Mouse (Mus musculus) thymus, adult 2 months (tissue): ENCODE results near the gene Fbxo47. TPM values are rescaled to one million over a fixed set of nuclear protein-coding genes. Genes with fewer than 3 reads are reported as not detected.

Experiments
- DNase-seq: peaks from one replicate; pipeline ENCODE4 v3.0.0; 2021
- H3K27ac ChIP-seq: fragments of 200-500 bp; 2 replicates; pipeline ENCODE4 v1.5.1; 2012; ENCODE audit warnings: low read length, control low read depth; ENCODE audit not compliant: control insufficient read depth, insufficient read depth
- H3K27me3 ChIP-seq: fragments of 200-500 bp; 2 replicates; pipeline ENCODE4 v1.6.1; 2012; ENCODE audit warnings: mild to moderate bottlenecking, low read length, moderate library complexity, mixed read lengths; ENCODE audit not compliant: control insufficient read depth, insufficient read depth
- H3K36me3 ChIP-seq: fragments of 200-500 bp; 2 replicates; pipeline ENCODE4 v1.6.1; 2012; ENCODE audit warnings: mild to moderate bottlenecking, low read length, moderate library complexity; ENCODE audit not compliant: control insufficient read depth, insufficient read depth
- H3K4me1 ChIP-seq: fragments of 200-500 bp; replicated peaks from 2 replicates; pipeline ENCODE4 v1.6.1; 2012; ENCODE audit warnings: low read length; ENCODE audit not compliant: control insufficient read depth, insufficient read depth
- H3K4me3 ChIP-seq: fragments of 200-500 bp; 2 replicates; pipeline ENCODE4 v1.5.1; 2012; ENCODE audit warnings: mild to moderate bottlenecking, low read length, control low read depth, moderate library complexity; ENCODE audit not compliant: control insufficient read depth, insufficient read depth
- CTCF ChIP-seq: fragments of 200-500 bp; IDR thresholded peaks from 2 replicates; pipeline ENCODE4 v1.5.1; 2012; ENCODE audit warnings: mild to moderate bottlenecking, control low read depth, low read length, moderate library complexity, borderline replicate concordance; ENCODE audit not compliant: control insufficient read depth, poor library complexity, insufficient read depth; ENCODE audit errors: extremely low read depth
- POLR2A ChIP-seq: fragments of 200-500 bp; IDR thresholded peaks from 2 replicates; pipeline ENCODE4 v1.6.1; 2012; ENCODE audit warnings: mild to moderate bottlenecking, low read length, control low read depth, moderate library complexity; ENCODE audit not compliant: control insufficient read depth, poor library complexity, insufficient read depth; ENCODE audit errors: extremely low read depth
- WGBS: fragments of 180-500 bp; shearing (Covaris S2); methylation state at CpG from one replicate; pipeline ENCODE4 v1.1.7; 2018; 5-methylcytosine and 5-hydroxymethylcytosine counted together
- polyA plus RNA-seq: library from polyadenylated mRNA; depleted of rRNA; stranded (reverse); fragments of >200 nt; gene quantifications from 2 replicates; pipeline ENCODE4 v1.2.3, GENCODE M21; 2012

Fbxo47 gene
- polyA plus RNA-seq, 1 experiment = 0.19 TPM

DNA sequence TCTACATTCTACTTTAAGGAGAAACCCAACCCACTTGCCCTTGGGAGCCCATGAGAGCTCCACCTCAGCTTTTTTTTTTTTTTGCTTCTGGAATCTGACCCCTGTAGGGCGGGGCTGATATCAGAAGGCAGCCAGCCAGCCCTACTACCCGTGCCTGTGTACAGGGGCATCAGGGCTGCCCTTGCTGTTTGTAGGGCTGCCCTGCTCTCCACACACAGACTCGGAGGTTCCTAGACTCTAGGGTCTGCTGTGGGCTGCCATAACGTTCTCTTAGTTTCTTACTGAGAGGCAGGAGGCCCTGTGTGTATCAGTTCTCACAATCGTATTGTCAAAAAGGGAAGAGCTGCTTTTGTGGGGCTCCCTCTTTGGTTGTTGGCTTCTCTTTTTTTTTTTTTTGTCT is 66.6 kb downstream of the Fbxo47 start:
- Histone ChIP-seq H3K27ac (no peak overlapping the region), H3K4me1 (peaks cover 8% of the 10 kb centered on the region), H3K36me3 (peaks cover 32% of the 10 kb centered on the region), H3K4me3 (no peak overlapping the region), H3K27me3 (no peaks in the 10 kb centered on the region)
- TF ChIP-seq CTCF (no peak), POLR2A (no peak)
- WGBS = 78% methylated on average over 5 of the region's 5 CpGs
- DNase-seq = no peak

DNA sequence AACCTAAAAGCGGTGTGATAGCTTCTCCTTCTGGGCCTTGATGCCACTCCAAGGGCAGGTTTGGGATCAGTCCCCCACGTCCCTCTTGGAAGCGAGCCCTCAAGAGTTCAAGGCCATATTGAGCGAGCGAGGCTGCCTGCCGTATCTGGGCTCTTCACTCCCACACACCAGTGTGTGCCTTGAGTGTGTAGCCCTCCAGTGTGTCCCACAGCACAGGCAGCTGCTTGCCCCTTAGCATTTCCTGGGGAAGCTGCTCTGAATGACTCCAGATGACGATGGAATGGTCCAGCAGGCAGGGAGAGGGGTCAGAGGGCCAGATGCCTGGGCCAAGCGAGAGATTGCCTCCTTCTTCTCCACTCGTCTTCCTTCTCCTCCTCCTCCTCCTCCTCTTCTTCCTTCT is 67.0 kb downstream of the Fbxo47 start:
- 87% methylated on average over 9 of the region's 9 CpGs for WGBS
- Histone ChIP-seq H3K4me3 (no peak overlapping the region), H3K27me3 (no peaks in the 10 kb centered on the region), H3K27ac (no peak overlapping the region), H3K36me3 (peaks cover 32% of the 10 kb centered on the region), H3K4me1 (peaks cover 8% of the 10 kb centered on the region)
- DNase-seq = no peak
- no peak for TF ChIP-seq CTCF

DNA sequence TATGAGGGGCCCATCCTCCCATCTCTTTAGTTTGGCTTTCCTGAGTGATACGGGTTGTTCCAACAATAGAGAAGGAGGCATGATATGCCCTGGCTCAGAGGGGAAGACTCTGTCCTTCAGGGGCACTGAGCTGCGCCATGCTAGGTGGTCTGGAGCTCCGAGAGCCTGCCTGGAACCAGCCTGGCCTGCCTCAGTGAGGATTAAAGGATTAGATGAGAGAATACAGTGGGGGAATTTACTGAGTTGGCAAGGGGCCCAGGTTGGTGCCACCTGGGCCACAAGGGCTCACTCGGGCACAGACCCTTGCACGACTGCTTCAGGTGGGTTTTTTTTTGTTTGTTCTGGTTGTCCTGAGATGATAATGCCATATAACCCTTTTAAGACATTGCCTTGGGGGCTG is 67.8 kb downstream of the Fbxo47 start:
- H3K27me3 ChIP-seq = no peaks in the 10 kb centered on the region
- H3K4me1 ChIP-seq = peaks cover 12% of the 10 kb centered on the region
- WGBS = 89% methylated on average over 5 of the region's 5 CpGs
- no peak for TF ChIP-seq POLR2A
- no peak for TF ChIP-seq CTCF
- peaks cover 32% of the 10 kb centered on the region for H3K36me3 ChIP-seq
- H3K27ac ChIP-seq = no peak overlapping the region
- DNase-seq = no peak
- H3K4me3 ChIP-seq = no peak overlapping the region

DNA sequence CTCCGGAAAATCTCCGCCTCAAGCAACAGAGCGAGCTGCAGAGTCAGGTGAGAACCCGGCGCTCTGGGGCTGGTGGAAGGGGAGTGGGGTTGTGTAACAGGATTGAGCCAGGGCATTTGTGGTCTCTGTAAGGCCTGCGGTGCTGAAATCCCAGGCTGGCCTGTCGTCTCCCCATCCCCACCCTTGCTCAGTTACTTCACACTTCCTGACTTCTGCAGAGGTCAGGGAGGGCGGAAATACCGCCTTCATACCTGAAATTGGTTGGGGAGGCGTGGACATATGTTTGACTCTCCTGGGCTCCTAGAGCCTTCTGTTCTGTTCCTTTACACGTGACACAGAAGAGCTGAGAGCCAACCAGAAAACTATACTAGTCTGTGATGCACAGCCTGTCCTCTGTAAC is 68.2 kb downstream of the Fbxo47 start:
- no peak for DNase-seq
- Histone ChIP-seq H3K36me3 (peaks cover 32% of the 10 kb centered on the region), H3K4me3 (no peak overlapping the region), H3K27me3 (no peaks in the 10 kb centered on the region), H3K4me1 (peaks cover 16% of the 10 kb centered on the region), H3K27ac (no peak overlapping the region)
- no peak for TF ChIP-seq POLR2A
- TF ChIP-seq CTCF = no peak
- 96% methylated on average over 11 of the region's 11 CpGs for WGBS

DNA sequence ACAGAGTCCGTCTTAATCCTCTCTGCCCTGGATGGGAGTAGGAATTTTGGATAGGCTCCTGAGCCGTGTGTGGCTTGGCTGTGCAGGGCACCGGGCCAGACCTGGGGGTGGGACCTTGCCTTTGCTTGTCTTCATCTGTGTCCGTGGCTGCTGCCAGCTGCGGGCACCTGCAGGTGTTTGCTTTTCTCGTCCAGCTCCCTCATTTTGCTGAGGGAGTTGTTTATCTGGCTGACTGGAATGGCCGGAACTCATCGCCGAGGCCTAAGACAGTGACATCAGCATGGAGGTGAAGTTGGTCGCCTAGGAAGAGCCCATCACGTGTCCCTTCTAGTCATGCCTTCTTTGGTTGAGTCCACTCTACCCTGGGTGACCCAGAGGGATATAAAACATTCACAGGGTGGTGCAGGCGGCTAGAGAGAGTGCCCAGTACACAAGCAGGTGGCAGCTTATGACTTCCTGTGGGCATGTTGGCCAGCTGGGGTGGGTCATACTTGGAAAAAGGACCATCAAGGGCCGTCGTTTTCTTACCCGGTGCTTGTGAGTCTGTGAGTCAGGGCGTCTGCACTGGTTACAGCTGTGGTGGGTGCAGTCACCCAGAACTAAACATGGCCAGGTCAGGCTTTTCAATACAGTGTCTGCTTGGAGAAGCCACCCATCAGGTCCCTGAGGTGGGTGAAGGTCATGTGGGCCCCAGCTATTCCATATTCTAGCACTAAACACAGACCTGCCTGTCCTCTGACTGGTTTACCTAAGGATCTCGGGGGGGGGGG is 70.0 kb downstream of the Fbxo47 start:
- no peaks in the 10 kb centered on the region for H3K27me3 ChIP-seq
- 85% methylated on average over 17 of the region's 17 CpGs for WGBS
- peaks cover 31% of the 10 kb centered on the region for H3K4me1 ChIP-seq
- TF ChIP-seq POLR2A (no peak), CTCF (no peak)
- H3K27ac ChIP-seq = no peak overlapping the region
- no peak overlapping the region for H3K4me3 ChIP-seq
- no peak for DNase-seq
- H3K36me3 ChIP-seq = peaks cover 32% of the 10 kb centered on the region

- Histone ChIP-seq H3K36me3 (peaks cover 30% of the 10 kb centered on the region), H3K27ac (no peak overlapping the region), H3K27me3 (no peaks in the 10 kb centered on the region), H3K4me3 (no peak overlapping the region), H3K4me1 (peaks cover 36% of the 10 kb centered on the region)
- WGBS = 89% methylated on average over 7 of the region's 7 CpGs
- no peak for DNase-seq
- TF ChIP-seq CTCF (no peak), POLR2A (no peak)
Measured at GRCm38 (mm10) chr11:97813085-97813484, 70.9 kb downstream of the Fbxo47 start.

- Histone ChIP-seq H3K4me3 (no peak overlapping the region), H3K4me1 (peaks cover 40% of the 10 kb centered on the region), H3K36me3 (peaks cover 27% of the 10 kb centered on the region), H3K27ac (no peak overlapping the region), H3K27me3 (no peaks in the 10 kb centered on the region)
- DNase-seq = no peak
- WGBS = 93% methylated on average over 3 of the region's 3 CpGs
- no peak for TF ChIP-seq CTCF
- TF ChIP-seq POLR2A = no peak
Measured at GRCm38 (mm10) chr11:97812491-97812921, 71.4 kb downstream of the Fbxo47 start.
